Mouse (Mus musculus): ENCODE results near the gene Postn. TPM values are rescaled to one million over a fixed set of nuclear protein-coding genes. Genes with fewer than 3 reads are reported as not detected.

Gene Postn
- total RNA-seq, 4 experiments from 2014 or later, result 1.2 to 2.3 (median 1.4) TPM

GRCm38 (mm10) chr3:54417833-54418386 lies 57.0 kb downstream of the Postn start:
- DNase-seq (ENCODE audit: low spot score in 2 of 2), result no peak

- no peak for DNase-seq (ENCODE audit: low spot score in 2 of 2)
These were observed 59.5 kb downstream of the Postn start for GRCm38 (mm10) chr3:54420189-54420928.

- no peak for DNase-seq (ENCODE audit: low spot score in 2 of 2)
These were observed 60.1 kb downstream of the Postn start for GRCm38 (mm10) chr3:54420983-54421382.

- no peak for DNase-seq (ENCODE audit: low spot score in 2 of 2)
These were observed 60.8 kb downstream of the Postn start for GRCm38 (mm10) chr3:54421666-54422065.

- no peak for DNase-seq (ENCODE audit: low spot score in 2 of 2)
These were observed 63.2 kb downstream of the Postn start for GRCm38 (mm10) chr3:54424146-54424545.

- DNase-seq (ENCODE audit: low spot score in 2 of 2), result no peak
These were observed 70.8 kb downstream of the Postn start for GRCm38 (mm10) chr3:54431663-54432062.

GRCm38 (mm10) chr3:54432167-54432566 lies 71.3 kb downstream of the Postn start:
- DNase-seq (ENCODE audit: low spot score in 2 of 2), result no peak

- no peak for DNase-seq (ENCODE audit: low spot score in 2 of 2)
These were observed 71.7 kb downstream of the Postn start for GRCm38 (mm10) chr3:54432605-54433004.

- DNase-seq (ENCODE audit: low spot score in 2 of 2), result no peak
These were observed 73.7 kb downstream of the Postn start for GRCm38 (mm10) chr3:54434571-54434970.

- DNase-seq (ENCODE audit: low spot score in 2 of 2), result no peak
These were observed 75.6 kb downstream of the Postn start for GRCm38 (mm10) chr3:54436373-54436964.

Other genes starting within 250 kb of the Postn start
- gene Trpc4, start 205.1 kb upstream of the Postn start, total RNA-seq (2022), result 10 to 100 TPM; 57.6 to 65.6 (median 59.9) TPM